Mouse (Mus musculus): Measurements from ENCODE around the gene Amer1. TPM values are rescaled to one million over a fixed set of nuclear protein-coding genes. Genes with fewer than 3 reads are reported as not detected.

Amer1 gene
- 6.3 and 9.1 TPM in 2 replicates for polyA plus RNA-seq (2012; rRNA removed; ENCODE audit: low replicate concordance)

DNA sequence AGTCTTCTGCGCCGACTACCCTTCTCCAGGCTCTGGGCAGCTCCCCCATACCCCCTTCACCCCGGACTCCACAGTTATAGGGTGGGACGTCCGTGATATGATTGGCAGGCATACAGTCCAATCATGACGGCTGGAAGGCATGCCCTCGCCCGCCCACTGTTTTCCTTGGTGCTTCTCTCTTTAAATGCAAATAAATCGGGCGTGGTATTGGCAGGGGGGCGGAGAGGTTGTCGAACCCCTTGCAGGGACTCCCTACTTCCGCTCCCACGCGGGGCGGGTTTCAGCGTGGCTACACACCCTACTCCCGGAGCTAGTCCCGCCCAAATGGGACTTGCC is at the start of gene Amer1:
Gene Amer1, minus strand, starts transcription at position 97 of the 336 bp plus-strand sequence.

Other genes with a start within 250 kb of the Amer1 start
- 4.3 and 6.5 TPM in 2 replicates for gene Arhgef9, start 248.0 kb downstream of the Amer1 start, polyA plus RNA-seq (2012; rRNA removed; ENCODE audit: low replicate concordance)
- gene Asb12, start 113.1 kb upstream of the Amer1 start, polyA plus RNA-seq (2012; rRNA removed; ENCODE audit: low replicate concordance) = 2.6 and 6.2 TPM in 2 replicates
- gene Pfn5, start 113.2 kb upstream of the Amer1 start, polyA plus RNA-seq (2012; rRNA removed; ENCODE audit: low replicate concordance) = not detected in 2 replicates
- gene Zc4h2, start 213.6 kb upstream of the Amer1 start, polyA plus RNA-seq (2012; rRNA removed; ENCODE audit: low replicate concordance) = 2.0 and 5.1 TPM in 2 replicates